Mouse (Mus musculus) bone marrow, adult 2 months (tissue): Measurements from ENCODE around the gene Gsk3b. TPM values are rescaled to one million over a fixed set of nuclear protein-coding genes. Genes with fewer than 3 reads are reported as not detected.

ENCODE experiments used
- H3K27ac ChIP-seq: fragments of 200-500 bp; 2 replicates; pipeline ENCODE4 v1.5.1; 2012; ENCODE audit warnings: low read depth, mild to moderate bottlenecking, control low read depth, inconsistent platforms, low read length; ENCODE audit not compliant: control insufficient read depth, poor library complexity, insufficient read depth
- H3K4me1 ChIP-seq: fragments of 200-500 bp; 2 replicates; pipeline ENCODE4 v1.6.1; 2011; ENCODE audit warnings: low read length; ENCODE audit not compliant: control insufficient read depth, insufficient read depth
- H3K4me3 ChIP-seq: fragments of 200-500 bp; replicated peaks from 2 replicates; pipeline ENCODE3; 2011; ENCODE audit warnings: mild to moderate bottlenecking, low read depth, low read length, control low read depth; ENCODE audit not compliant: control insufficient read depth
- CTCF ChIP-seq: fragments of 200-500 bp; IDR thresholded peaks from 2 replicates; pipeline ENCODE4 v1.5.1; 2011; ENCODE audit warnings: low read length, control low read depth; ENCODE audit not compliant: control insufficient read depth, insufficient read depth
- POLR2A ChIP-seq: fragments of 200-500 bp; IDR thresholded peaks from 2 replicates; pipeline ENCODE4 v1.6.1; 2011; ENCODE audit warnings: low read depth, mild to moderate bottlenecking, control low read depth, low read length, borderline replicate concordance; ENCODE audit not compliant: control insufficient read depth
- WGBS: fragments of 180-500 bp; shearing (Covaris S2); methylation state at CpG from one replicate; pipeline ENCODE4 v1.1.7; 2018; 5-methylcytosine and 5-hydroxymethylcytosine counted together
- polyA plus RNA-seq: library from polyadenylated mRNA; stranded (reverse); fragments of >200 nt; gene quantifications from 2 replicates; pipeline ENCODE4 v1.2.4, GENCODE M21; 2011; ENCODE audit warnings: low replicate concordance; ENCODE audit not compliant: missing spikeins, insufficient read depth, insufficient read length

The Gsk3b gene
- polyA plus RNA-seq, 1 experiment: 10.2 TPM

- Histone ChIP-seq H3K4me1 (peaks cover 2% of the 10 kb centered on the region; the same call in 1 of the 2 replicates), H3K4me3 (peak overlapping the region; percentile 45), H3K27ac (no peak overlapping the region)
- TF ChIP-seq POLR2A: no peak
- no peak for TF ChIP-seq CTCF
- 17% methylated on average over 4 of the region's 4 CpGs for WGBS
Observed at GRCm38 (mm10) chr16:38092598-38092997, 3.8 kb downstream of the Gsk3b start.

- 79% methylated on average over 5 of the region's 5 CpGs for WGBS
- no peak overlapping the region for H3K4me3 ChIP-seq
- H3K27ac ChIP-seq: no peak overlapping the region
- H3K4me1 ChIP-seq: peaks cover 2% of the 10 kb centered on the region; the same call in 1 of the 2 replicates
- no peak for TF ChIP-seq POLR2A
- no peak for TF ChIP-seq CTCF
Observed at GRCm38 (mm10) chr16:38095181-38095851, 6.5 kb downstream of the Gsk3b start.

- Histone ChIP-seq H3K4me3 (no peak overlapping the region), H3K4me1 (peaks cover 2% of the 10 kb centered on the region; the same call in 1 of the 2 replicates), H3K27ac (no peak overlapping the region)
- TF ChIP-seq CTCF (no peak), POLR2A (no peak)
- 90% methylated on average over 9 of the region's 9 CpGs for WGBS
Observed at GRCm38 (mm10) chr16:38097521-38097920, 8.7 kb downstream of the Gsk3b start.

- TF ChIP-seq CTCF (no peak), POLR2A (no peak)
- H3K4me1 ChIP-seq: no peaks in the 10 kb centered on the region; the same call in 1 of the 2 replicates
- H3K27ac ChIP-seq: no peak overlapping the region
- no peak overlapping the region for H3K4me3 ChIP-seq
Observed at GRCm38 (mm10) chr16:38099325-38099724, 10.5 kb downstream of the Gsk3b start.

- Histone ChIP-seq H3K4me1 (no peaks in the 10 kb centered on the region; the same call in 1 of the 2 replicates), H3K27ac (no peak overlapping the region), H3K4me3 (no peak overlapping the region)
- TF ChIP-seq CTCF (no peak), POLR2A (no peak)
- WGBS: 88% methylated on average over 2 of the region's 2 CpGs
Observed at GRCm38 (mm10) chr16:38100569-38100968, 11.8 kb downstream of the Gsk3b start.

GRCm38 (mm10) chr16:38105453-38105852 lies 16.7 kb downstream of the Gsk3b start:
- WGBS: 23% methylated on average over 2 of the region's 2 CpGs
- TF ChIP-seq POLR2A (no peak), CTCF (no peak)
- no peak overlapping the region for H3K4me3 ChIP-seq
- no peak overlapping the region for H3K27ac ChIP-seq
- H3K4me1 ChIP-seq: peaks cover 2% of the 10 kb centered on the region; the same call in 1 of the 2 replicates

GRCm38 (mm10) chr16:38106542-38106941 lies 17.7 kb downstream of the Gsk3b start:
- Histone ChIP-seq H3K4me3 (no peak overlapping the region), H3K27ac (no peak overlapping the region), H3K4me1 (peaks cover 4% of the 10 kb centered on the region; the same call in 1 of the 2 replicates)
- WGBS: 91% methylated on average over 3 of the region's 3 CpGs
- no peak for TF ChIP-seq POLR2A
- TF ChIP-seq CTCF: no peak

- Histone ChIP-seq H3K27ac (no peak overlapping the region), H3K4me3 (no peak overlapping the region), H3K4me1 (peaks cover 4% of the 10 kb centered on the region; the same call in 1 of the 2 replicates)
- TF ChIP-seq CTCF (no peak), POLR2A (no peak)
- WGBS: 87% methylated on average over 9 of the region's 9 CpGs
Observed at GRCm38 (mm10) chr16:38110001-38110400, 21.2 kb downstream of the Gsk3b start.
